Mouse (Mus musculus): ENCODE results near the gene Braf.
A peak's percentile ranks its signal among the peaks of the same experiment; 100 is the strongest.
"Not testable (repeated sequence)": the region's sequence is repeated elsewhere in the genome, so short reads cannot be mapped to it uniquely, and the experiment has no call there.

The Braf gene

GRCm38 (mm10) chr6:39724866-39725711 lies at the start of gene Braf:
Gene Braf (minus strand): TSS chr6:39725463.
- DNase-seq (ENCODE audit: low spot score): peak; percentile 87

- no peak for DNase-seq (ENCODE audit: low spot score)
Observed at GRCm38 (mm10) chr6:39775029-39775428, 49.8 kb upstream of the Braf start.

- DNase-seq (ENCODE audit: low spot score): no peak
Observed at GRCm38 (mm10) chr6:39757229-39757628, 32.0 kb upstream of the Braf start.

GRCm38 (mm10) chr6:39749881-39750280 lies 24.6 kb upstream of the Braf start:
- no peak for DNase-seq (ENCODE audit: low spot score)

- no peak for DNase-seq (ENCODE audit: low spot score)
Observed at GRCm38 (mm10) chr6:39747094-39747493, 21.8 kb upstream of the Braf start.

GRCm38 (mm10) chr6:39745456-39745855 lies 20.2 kb upstream of the Braf start:
- DNase-seq (ENCODE audit: low spot score): no peak

- DNase-seq (ENCODE audit: low spot score): not testable (repeated sequence)
Observed at GRCm38 (mm10) chr6:39739698-39740097, 14.4 kb upstream of the Braf start.

GRCm38 (mm10) chr6:39728095-39728494 lies 2.8 kb upstream of the Braf start:
- DNase-seq (ENCODE audit: low spot score): no peak

- DNase-seq (ENCODE audit: low spot score): no peak
Observed at GRCm38 (mm10) chr6:39726149-39726548, 886 bp upstream of the Braf start.

GRCm38 (mm10) chr6:39724542-39724865 lies 759 bp downstream of the Braf start:
- peak; percentile 26 for DNase-seq (ENCODE audit: low spot score)

GRCm38 (mm10) chr6:39724071-39724470 lies 1.2 kb downstream of the Braf start:
- no peak for DNase-seq (ENCODE audit: low spot score)

- no peak for DNase-seq (ENCODE audit: low spot score)
Observed at GRCm38 (mm10) chr6:39718567-39718966, 6.7 kb downstream of the Braf start.

GRCm38 (mm10) chr6:39717049-39717448 lies 8.2 kb downstream of the Braf start:
- no peak for DNase-seq (ENCODE audit: low spot score)

- no peak for DNase-seq (ENCODE audit: low spot score)
Observed at GRCm38 (mm10) chr6:39714341-39714740, 10.9 kb downstream of the Braf start.

GRCm38 (mm10) chr6:39713399-39713798 lies 11.9 kb downstream of the Braf start:
- no peak for DNase-seq (ENCODE audit: low spot score)

GRCm38 (mm10) chr6:39705625-39706024 lies 19.6 kb downstream of the Braf start:
- no peak for DNase-seq (ENCODE audit: low spot score)

GRCm38 (mm10) chr6:39693126-39693525 lies 32.1 kb downstream of the Braf start:
- no peak for DNase-seq (ENCODE audit: low spot score)

GRCm38 (mm10) chr6:39686839-39687238 lies 38.4 kb downstream of the Braf start:
- not testable (repeated sequence) for DNase-seq (ENCODE audit: low spot score)

- no peak for DNase-seq (ENCODE audit: low spot score)
Observed at GRCm38 (mm10) chr6:39681795-39682194, 43.5 kb downstream of the Braf start.

GRCm38 (mm10) chr6:39680524-39680923 lies 44.7 kb downstream of the Braf start:
- DNase-seq (ENCODE audit: low spot score): no peak

- no peak for DNase-seq (ENCODE audit: low spot score)
Observed at GRCm38 (mm10) chr6:39678241-39678640, 47.0 kb downstream of the Braf start.

GRCm38 (mm10) chr6:39675081-39675480 lies 50.2 kb downstream of the Braf start:
- peak; percentile 24 for DNase-seq (ENCODE audit: low spot score)

- DNase-seq (ENCODE audit: low spot score): no peak
Observed at GRCm38 (mm10) chr6:39611296-39611695, 114.0 kb downstream of the Braf start.

- DNase-seq (ENCODE audit: low spot score): no peak
Observed at GRCm38 (mm10) chr6:39610207-39610606, 115.1 kb downstream of the Braf start.

All from layer of hippocampus, adult 11-12 months (tissue).